Mouse (Mus musculus) heart, embryonic 11.5 days (tissue): ENCODE data around the gene Ccdc39. TPM values are rescaled to one million over a fixed set of nuclear protein-coding genes. Genes with fewer than 3 reads are reported as not detected.
A peak's percentile ranks its signal among the peaks of the same experiment; 100 is the strongest.

Experiments
- ATAC-seq: fragments of 200-750 bp; cut with Nextera tagmentation; replicated peaks from 2 replicates; pipeline ENCODE4 v1.8.0; 2017; ENCODE audit warnings: moderate library complexity; ENCODE audit not compliant: insufficient number of reproducible peaks, low FRiP score, low TSS enrichment
- H3K27ac ChIP-seq: fragments of 300-500 bp; sonication (generic); 2 replicates; pipeline ENCODE4 v1.5.1; 2014; ENCODE audit warnings: mild to moderate bottlenecking, low read depth, low read length
- H3K27me3 ChIP-seq: fragments of 300-500 bp; sonication (generic); 2 replicates; pipeline ENCODE4 v1.6.1; 2014; ENCODE audit warnings: mild to moderate bottlenecking, low read length, mixed read lengths; ENCODE audit not compliant: control insufficient read depth, insufficient read depth
- H3K36me3 ChIP-seq: fragments of 300-500 bp; sonication (generic); 2 replicates; pipeline ENCODE4 v1.6.1; 2014; ENCODE audit warnings: mild to moderate bottlenecking, low read length, moderate library complexity, mixed read lengths; ENCODE audit not compliant: control insufficient read depth, insufficient read depth
- H3K4me1 ChIP-seq: fragments of 300-500 bp; sonication (generic); 2 replicates; pipeline ENCODE4 v1.6.1; 2014; ENCODE audit warnings: low read length; ENCODE audit not compliant: control insufficient read depth, insufficient read depth
- H3K4me2 ChIP-seq: fragments of 300-500 bp; sonication (generic); 2 replicates; pipeline ENCODE4 v1.6.1; 2014; ENCODE audit warnings: mild to moderate bottlenecking, moderate library complexity
- H3K4me3 ChIP-seq: fragments of 300-500 bp; sonication (generic); 2 replicates; pipeline ENCODE4 v1.5.1; 2014; ENCODE audit warnings: low read depth, low read length
- H3K9ac ChIP-seq: fragments of 300-500 bp; sonication (generic); 2 replicates; pipeline ENCODE4 v1.6.1; 2014; ENCODE audit warnings: mild to moderate bottlenecking, low read depth, low read length, moderate library complexity
- H3K9me3 ChIP-seq: fragments of 300-500 bp; sonication (generic); replicated peaks from 2 replicates; pipeline ENCODE4 v1.6.1; 2016; ENCODE audit warnings: low read length; ENCODE audit not compliant: control insufficient read depth
- WGBS: fragments of 180-500 bp; shearing (Covaris S2); extraction: QIAGEN DNeasy Blood & Tissue Kit; methylation state at CpG from one replicate; pipeline ENCODE4 v1.1.7; 2014; ENCODE audit not compliant: insufficient replicate concordance; 5-methylcytosine and 5-hydroxymethylcytosine counted together
- polyA plus RNA-seq: library from polyadenylated mRNA; unstranded; fragments of >200 nt; fragmentation: Nextera tagmentation; extraction: Ambion mirVana; gene quantifications from 2 replicates; pipeline ENCODE4 v1.2.1, GENCODE M21; 2014

Ccdc39 gene
- polyA plus RNA-seq, 1 experiment from 2014 or later: 1.5 TPM

DNA sequence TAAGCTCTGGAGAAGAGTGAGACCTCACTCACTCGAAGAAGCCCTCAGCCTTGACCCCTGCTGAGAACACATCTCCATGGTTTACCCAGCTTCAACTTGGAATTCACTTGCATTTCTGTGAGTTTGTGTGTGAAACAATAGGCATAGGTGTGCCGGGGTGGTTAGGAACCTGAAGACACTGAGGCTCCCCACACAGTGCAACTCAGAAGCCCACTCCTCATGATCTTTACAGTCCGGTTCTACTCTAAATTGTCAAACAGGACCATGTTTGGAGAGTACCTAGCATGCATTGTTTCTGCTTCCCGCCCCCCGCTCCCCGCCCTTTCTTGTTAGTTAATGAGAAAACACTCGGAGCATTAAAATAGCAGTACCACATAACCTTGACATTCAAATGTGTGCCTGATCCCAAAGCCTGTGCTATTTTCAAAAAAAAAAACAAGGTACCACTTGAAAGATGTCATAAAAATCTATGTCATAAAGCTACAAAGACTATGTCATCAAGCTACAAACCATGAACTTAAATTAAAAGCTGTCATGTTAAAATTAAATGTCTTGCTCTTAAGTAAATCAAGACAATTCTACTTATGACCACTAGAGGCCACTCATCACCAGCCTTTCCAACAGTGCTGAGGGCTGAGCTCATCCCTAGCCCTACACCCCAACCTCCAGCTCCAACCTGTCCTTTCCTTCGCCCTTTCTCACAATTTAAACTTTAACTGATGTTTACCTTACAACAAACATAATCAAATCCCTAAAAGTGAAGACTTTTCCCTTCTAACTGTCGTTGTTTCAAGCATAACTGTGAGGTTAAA lies 19.8 kb downstream of the Ccdc39 start:
- no peak for ATAC-seq
- Histone ChIP-seq H3K4me3 (no peak overlapping the region), H3K4me1 (no peaks in the 10 kb centered on the region), H3K27ac (no peak overlapping the region), H3K9me3 (no peaks in the 10 kb centered on the region), H3K27me3 (no peaks in the 10 kb centered on the region), H3K4me2 (no peak overlapping the region), H3K36me3 (no peaks in the 10 kb centered on the region), H3K9ac (no peak overlapping the region)
- WGBS: 43% methylated on average over 9 of the region's 9 CpGs

DNA sequence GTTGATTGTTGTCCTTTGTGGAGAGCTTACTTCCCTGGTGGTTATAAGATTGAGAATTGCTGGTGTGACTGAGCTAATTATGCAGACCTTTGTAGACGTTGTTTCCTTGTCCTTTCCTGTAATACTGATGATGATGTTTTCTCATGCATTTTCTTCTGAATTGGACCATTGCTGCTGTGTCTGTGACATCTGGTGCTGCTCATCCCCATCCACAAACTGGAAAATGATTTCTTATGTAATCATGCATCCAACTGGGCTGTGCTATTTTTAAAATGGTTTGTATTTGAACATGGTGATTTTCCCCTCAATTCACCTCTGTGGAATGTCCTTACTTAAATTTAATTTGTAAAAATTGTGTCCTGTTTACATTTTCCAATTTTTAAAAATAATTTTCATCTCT lies 37.0 kb downstream of the Ccdc39 start:
- peaks cover 18% of the 10 kb centered on the region for H3K36me3 ChIP-seq
- 90% methylated on average over 1 of the region's 1 CpGs for WGBS
- no peaks in the 10 kb centered on the region for H3K27me3 ChIP-seq
- ATAC-seq: no peak
- no peaks in the 10 kb centered on the region for H3K9me3 ChIP-seq
- no peak overlapping the region for H3K9ac ChIP-seq
- no peak overlapping the region for H3K27ac ChIP-seq
- H3K4me1 ChIP-seq: no peaks in the 10 kb centered on the region
- no peak overlapping the region for H3K4me3 ChIP-seq
- H3K4me2 ChIP-seq: no peak overlapping the region

DNA sequence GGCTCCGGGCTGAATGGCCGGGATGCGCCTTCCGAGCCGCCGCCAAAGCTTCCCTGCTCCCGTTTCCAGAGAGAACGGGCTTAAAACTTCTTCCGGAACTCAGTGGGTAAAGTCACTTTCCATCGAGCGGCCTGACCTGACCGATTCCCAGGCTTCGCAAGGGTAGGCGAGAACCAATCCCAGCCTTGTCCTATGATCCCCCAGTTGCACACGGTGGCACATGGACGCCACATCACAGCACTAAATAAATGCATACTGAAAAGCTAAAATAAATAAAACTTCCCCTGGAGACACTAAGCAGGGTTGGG lies 43.6 kb downstream of the Ccdc39 start:
- ATAC-seq: peak; percentile 23
- WGBS: 1% methylated on average over 16 of the region's 16 CpGs
- peak overlapping the region; percentile 99 for H3K27ac ChIP-seq
- peaks cover 7% of the 10 kb centered on the region for H3K36me3 ChIP-seq
- H3K4me1 ChIP-seq: peaks cover 3% of the 10 kb centered on the region; the same call in 1 of the 2 replicates
- peak overlapping the region; percentile 87 for H3K9ac ChIP-seq
- H3K9me3 ChIP-seq: no peaks in the 10 kb centered on the region
- H3K4me2 ChIP-seq: peak overlapping the region; percentile 72
- H3K4me3 ChIP-seq: peak overlapping the region; percentile 95
- H3K27me3 ChIP-seq: no peaks in the 10 kb centered on the region

DNA sequence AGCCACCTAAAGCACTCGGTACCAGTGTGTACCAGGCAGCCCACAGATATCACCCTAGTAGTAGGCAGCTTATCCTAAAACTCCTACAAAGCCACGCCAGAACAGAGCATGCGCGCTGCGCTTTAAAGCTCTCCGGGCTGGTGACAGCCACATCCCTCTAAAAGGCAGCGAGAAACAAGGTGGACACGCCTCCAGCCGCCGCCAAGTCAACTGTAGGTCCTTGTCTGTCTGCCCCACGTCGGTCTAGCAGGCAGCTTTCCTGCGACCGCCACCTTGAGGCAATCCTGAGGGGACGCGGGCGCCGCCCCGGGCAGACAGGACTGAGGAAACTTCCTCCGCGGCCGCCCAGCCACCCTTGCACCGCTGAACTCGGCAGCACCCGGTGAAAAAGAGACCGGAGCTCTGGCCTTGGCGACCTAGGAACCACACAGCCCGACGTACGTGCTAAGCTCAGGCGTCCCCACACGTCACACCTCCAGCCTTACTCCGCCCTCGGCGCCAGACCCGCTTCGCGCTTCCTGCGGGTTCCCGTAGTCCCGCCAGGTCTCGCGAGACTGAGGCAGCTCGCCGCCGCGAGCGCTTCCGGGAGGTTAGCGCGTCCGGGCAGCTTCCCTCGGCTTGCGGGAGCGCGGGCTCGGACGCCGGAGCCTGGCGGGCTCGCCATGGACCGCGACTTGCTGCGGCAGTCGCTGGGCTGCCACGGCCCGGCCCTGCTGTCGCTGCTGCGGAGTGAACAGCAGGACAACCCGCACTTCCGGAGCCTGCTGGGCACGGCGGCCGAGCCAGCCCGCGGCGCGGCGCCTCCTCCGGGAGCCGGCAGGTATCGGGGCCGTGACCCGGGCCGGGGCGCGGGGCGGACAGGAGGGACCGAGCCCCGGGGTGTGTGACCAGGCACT lies 44.2 kb downstream of the Ccdc39 start, which contains the start of gene Ttc14:
Gene Ttc14, plus strand, starts transcription at position 216 of the 896 bp plus-strand sequence.
- peak within 1 kb of the TSS; percentile 99 for H3K27ac ChIP-seq
- H3K4me2 ChIP-seq: peak within 1 kb of the TSS; percentile 74
- peaks cover 3% of the 10 kb centered on the region; the same call in 1 of the 2 replicates for H3K4me1 ChIP-seq
- H3K9me3 ChIP-seq: no peaks in the 10 kb centered on the region
- WGBS: 1% methylated on average over 90 of the region's 90 CpGs
- peak within 1 kb of the TSS; percentile 87 for H3K9ac ChIP-seq
- H3K4me3 ChIP-seq: peak within 1 kb of the TSS; percentile 95
- peak; percentile 99 for ATAC-seq
- H3K36me3 ChIP-seq: peaks cover 3% of the 10 kb centered on the region; the same call in 1 of the 2 replicates
- no peaks in the 10 kb centered on the region for H3K27me3 ChIP-seq

DNA sequence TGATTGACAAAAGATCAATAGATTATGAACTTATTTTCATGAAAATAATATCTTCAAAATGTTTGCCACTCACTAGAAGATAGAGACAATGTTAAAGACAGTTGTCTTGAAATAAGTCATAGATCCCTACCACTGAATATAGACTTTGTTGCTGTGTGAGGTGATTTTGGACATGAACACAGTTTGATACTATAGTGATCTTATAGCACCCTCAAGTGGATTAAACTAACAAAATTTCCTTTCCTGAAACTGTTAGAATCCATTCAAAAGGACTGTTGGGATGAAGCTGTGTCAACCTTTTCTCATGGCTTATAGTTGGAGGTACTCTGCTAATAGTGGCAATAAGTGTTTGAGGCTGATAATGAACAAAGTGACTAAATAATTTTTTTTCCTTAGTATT lies 53.1 kb downstream of the Ccdc39 start:
- no peak overlapping the region for H3K4me3 ChIP-seq
- H3K4me1 ChIP-seq: no peaks in the 10 kb centered on the region
- no peaks in the 10 kb centered on the region for H3K27me3 ChIP-seq
- no peak overlapping the region for H3K4me2 ChIP-seq
- no peaks in the 10 kb centered on the region for H3K9me3 ChIP-seq
- H3K36me3 ChIP-seq: no peaks in the 10 kb centered on the region
- H3K9ac ChIP-seq: no peak overlapping the region
- no peak overlapping the region for H3K27ac ChIP-seq
- no peak for ATAC-seq

Other genes starting within 250 kb of the Ccdc39 start
- gene Ttc14, start 44.5 kb downstream of the Ccdc39 start, polyA plus RNA-seq: 48.2 and 51.7 TPM in 2 replicates
- 83.4 and 89.2 TPM in 2 replicates for gene Fxr1, start 175.6 kb upstream of the Ccdc39 start, polyA plus RNA-seq
- 142 and 146 TPM in 2 replicates for gene Dnajc19, start 237.0 kb upstream of the Ccdc39 start, polyA plus RNA-seq